Mouse (Mus musculus) small intestine, adult 2 months (tissue): ENCODE measurements at regions not wholly inside any gene's neighbourhood (a gene's known extent, or its start where the extent isn't known, plus 50 kb on each side); places are given as distances from the start of the nearest gene placed in this dataset.

Source experiments
- H3K27ac ChIP-seq: fragments of 200-500 bp; 2 replicates; pipeline ENCODE4 v1.5.1; 2012; ENCODE audit warnings: low read depth, low read length, control low read depth, inconsistent platforms; ENCODE audit not compliant: insufficient read depth
- H3K27me3 ChIP-seq: fragments of 200-500 bp; 2 replicates; pipeline ENCODE4 v1.6.1; 2012; ENCODE audit warnings: mild to moderate bottlenecking, moderate library complexity, low read length, inconsistent platforms; ENCODE audit not compliant: control insufficient read depth, insufficient read depth
- H3K36me3 ChIP-seq: fragments of 200-500 bp; 2 replicates; pipeline ENCODE4 v1.6.1; 2012; ENCODE audit warnings: mild to moderate bottlenecking, low read length, control low read depth, inconsistent platforms; ENCODE audit not compliant: control insufficient read depth, insufficient read depth
- H3K4me1 ChIP-seq: fragments of 200-500 bp; 2 replicates; pipeline ENCODE4 v1.6.1; 2012; ENCODE audit warnings: low read length, inconsistent platforms, mixed read lengths; ENCODE audit not compliant: control insufficient read depth, insufficient read depth, insufficient read length
- H3K4me3 ChIP-seq: fragments of 200-500 bp; 2 replicates; pipeline ENCODE4 v1.5.1; 2012; ENCODE audit warnings: low read depth, mild to moderate bottlenecking, control low read depth, inconsistent platforms, low read length, moderate library complexity
- CTCF ChIP-seq: fragments of 200-500 bp; IDR thresholded peaks from 2 replicates; pipeline ENCODE4 v1.5.1; 2012; ENCODE audit warnings: low read depth, mild to moderate bottlenecking, control low read depth, inconsistent platforms, low read length, moderate library complexity, mixed read lengths; ENCODE audit not compliant: insufficient replicate concordance, insufficient read length; ENCODE audit errors: extremely low read depth
- POLR2A ChIP-seq: fragments of 200-500 bp; IDR thresholded peaks from 2 replicates; pipeline ENCODE4 v1.6.1; 2012; ENCODE audit warnings: low read depth, mild to moderate bottlenecking, control low read depth, inconsistent platforms, low read length, moderate library complexity
- WGBS: fragments of 180-500 bp; shearing (Covaris S2); methylation state at CpG from one replicate; pipeline ENCODE4 v1.1.7; 2018; 5-methylcytosine and 5-hydroxymethylcytosine counted together

GRCm38 (mm10) chr3:155747511-155747910 is 654.3 kb downstream of the Lrriq3 start:
- TF ChIP-seq CTCF = no peak
- no peak for TF ChIP-seq POLR2A
- no peak overlapping the region for H3K27ac ChIP-seq
- H3K27me3 ChIP-seq = no peaks in the 10 kb centered on the region

GRCm38 (mm10) chr3:155757285-155757684 is 664.1 kb downstream of the Lrriq3 start:
- no peak for TF ChIP-seq CTCF
- TF ChIP-seq POLR2A = no peak
- 89% methylated on average over 3 of the region's 3 CpGs for WGBS

More at GRCm38 (mm10) chr3:155747511-155747910, 654.3 kb downstream of the Lrriq3 start:
- Histone ChIP-seq H3K4me1 (no peaks in the 10 kb centered on the region), H3K36me3 (no peaks in the 10 kb centered on the region), H3K4me3 (no peak overlapping the region)

GRCm38 (mm10) chr3:155776019-155776418 is 682.8 kb downstream of the Lrriq3 start:
- Histone ChIP-seq H3K4me3 (no peak overlapping the region), H3K36me3 (no peaks in the 10 kb centered on the region), H3K27me3 (no peaks in the 10 kb centered on the region), H3K27ac (no peak overlapping the region), H3K4me1 (no peaks in the 10 kb centered on the region)
- WGBS = 71% methylated on average over 1 of the region's 1 CpGs
- TF ChIP-seq CTCF = no peak

More at GRCm38 (mm10) chr3:155757285-155757684, 664.1 kb downstream of the Lrriq3 start:
- no peaks in the 10 kb centered on the region for H3K36me3 ChIP-seq
- no peak overlapping the region for H3K4me3 ChIP-seq
- no peaks in the 10 kb centered on the region for H3K27me3 ChIP-seq
- H3K27ac ChIP-seq = no peak overlapping the region
- H3K4me1 ChIP-seq = no peaks in the 10 kb centered on the region

- Histone ChIP-seq H3K4me1 (no peaks in the 10 kb centered on the region), H3K27ac (no peak overlapping the region), H3K27me3 (no peaks in the 10 kb centered on the region), H3K4me3 (no peak overlapping the region), H3K36me3 (no peaks in the 10 kb centered on the region)
- TF ChIP-seq POLR2A (no peak), CTCF (no peak)
- WGBS = 37% methylated on average over 1 of the region's 1 CpGs
These were observed 683.8 kb downstream of the Lrriq3 start for GRCm38 (mm10) chr3:155777025-155777424.

- H3K27ac ChIP-seq = no peak overlapping the region
- no peaks in the 10 kb centered on the region for H3K36me3 ChIP-seq
- 18% methylated on average over 2 of the region's 2 CpGs for WGBS
- no peaks in the 10 kb centered on the region for H3K4me1 ChIP-seq
- no peak for TF ChIP-seq POLR2A
- no peak for TF ChIP-seq CTCF
- H3K4me3 ChIP-seq = no peak overlapping the region
- H3K27me3 ChIP-seq = no peaks in the 10 kb centered on the region
These were observed 722.5 kb downstream of the Lrriq3 start for GRCm38 (mm10) chr3:155815693-155816092.

GRCm38 (mm10) chr3:155824863-155825262 is 731.6 kb downstream of the Lrriq3 start:
- H3K27me3 ChIP-seq = no peaks in the 10 kb centered on the region
- H3K36me3 ChIP-seq = no peaks in the 10 kb centered on the region
- TF ChIP-seq CTCF (no peak), POLR2A (no peak)
- 84% methylated on average over 2 of the region's 2 CpGs for WGBS
- H3K4me3 ChIP-seq = no peak overlapping the region
- H3K4me1 ChIP-seq = no peaks in the 10 kb centered on the region
- H3K27ac ChIP-seq = no peak overlapping the region

- no peaks in the 10 kb centered on the region for H3K27me3 ChIP-seq
- H3K4me3 ChIP-seq = no peak overlapping the region
- TF ChIP-seq POLR2A (no peak), CTCF (no peak)
These were observed 695.3 kb upstream of the Negr1 start for GRCm38 (mm10) chr3:155866286-155866685.

GRCm38 (mm10) chr3:155875696-155876095 is 685.9 kb upstream of the Negr1 start:
- H3K27ac ChIP-seq = no peak overlapping the region
- H3K4me3 ChIP-seq = no peak overlapping the region
- TF ChIP-seq CTCF = no peak
- TF ChIP-seq POLR2A = no peak
- H3K4me1 ChIP-seq = no peaks in the 10 kb centered on the region
- H3K36me3 ChIP-seq = no peaks in the 10 kb centered on the region
- no peaks in the 10 kb centered on the region for H3K27me3 ChIP-seq
- 84% methylated on average over 3 of the region's 3 CpGs for WGBS

More at GRCm38 (mm10) chr3:155866286-155866685, 695.3 kb upstream of the Negr1 start:
- Histone ChIP-seq H3K27ac (no peak overlapping the region), H3K4me1 (no peaks in the 10 kb centered on the region), H3K36me3 (no peaks in the 10 kb centered on the region)

GRCm38 (mm10) chr3:155878401-155878800 is 683.2 kb upstream of the Negr1 start:
- Histone ChIP-seq H3K27ac (no peak overlapping the region), H3K4me1 (no peaks in the 10 kb centered on the region), H3K36me3 (no peaks in the 10 kb centered on the region), H3K27me3 (no peaks in the 10 kb centered on the region), H3K4me3 (no peak overlapping the region)
- 89% methylated on average over 2 of the region's 2 CpGs for WGBS
- TF ChIP-seq CTCF = no peak
- no peak for TF ChIP-seq POLR2A
